Mouse (Mus musculus) megakaryocyte, embryonic 14.5 days (primary cell): ENCODE data around the gene Azgp1.

Experiments
- FLI1 ChIP-seq: IDR thresholded peaks from 2 replicates; pipeline ENCODE4 v1.6.1; 2012; ENCODE audit warnings: low read length, inconsistent platforms, mixed read lengths
- GATA1 ChIP-seq: IDR thresholded peaks from 3 replicates; pipeline ENCODE4 v1.6.1; 2012; ENCODE audit warnings: mixed read lengths, low read length, inconsistent platforms, borderline replicate concordance

DNA sequence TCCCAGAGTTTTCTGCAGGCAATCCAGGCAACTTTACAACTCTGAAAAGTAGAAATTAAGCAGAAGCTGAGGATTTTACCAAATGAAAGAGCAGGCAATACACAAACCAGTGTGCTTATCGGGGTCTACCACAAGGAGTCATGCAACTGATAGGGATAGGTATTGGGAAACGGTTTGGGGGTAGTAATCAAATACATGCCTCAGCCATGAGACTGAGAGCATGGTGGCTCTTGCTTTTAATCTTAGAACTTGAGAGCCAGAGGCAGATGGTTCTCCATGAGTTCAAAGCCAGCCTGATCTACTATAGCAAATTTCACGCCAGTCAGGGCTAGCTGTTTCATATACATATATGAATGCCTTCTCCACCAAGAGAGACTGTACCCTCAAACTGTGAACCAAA is 24.9 kb upstream of the Azgp1 start:
- no peak for TF ChIP-seq GATA1
- no peak for TF ChIP-seq FLI1
